In the genomic region with DNA sequence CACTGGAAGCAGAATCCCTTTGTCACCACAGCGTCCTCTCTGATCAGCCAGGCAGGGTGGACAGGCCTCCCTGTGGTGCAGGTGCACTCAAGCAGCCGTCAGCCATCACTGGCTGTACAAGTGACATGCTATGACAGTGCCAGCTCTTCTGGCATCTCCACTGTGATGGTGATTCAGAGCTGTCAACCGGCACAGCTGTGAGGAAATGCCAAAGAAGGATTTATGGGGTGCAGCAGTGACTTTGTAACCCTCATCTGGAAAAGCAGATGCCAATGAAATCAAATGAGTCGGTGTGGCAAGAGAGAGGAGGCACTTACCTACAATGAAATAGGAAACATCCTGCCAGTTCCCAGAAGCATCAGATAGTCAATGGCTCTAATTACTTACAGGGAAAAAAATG, we compare ENCODE assay signal across 11 mouse cellular contexts.
DNase-seq lines count a peak whose midpoint lies in the region; ATAC-seq and TF ChIP-seq lines count a peak whose summit lies in the region.
"Had no signal": no experiment of that assay in that cellular context is flagged by ENCODE, and none has a peak within 500 bp of the region (broad histone marks: within the 10 kb centered on the region; RNA-seq: fewer than 3 reads in every experiment).

No protein-coding gene starts in this region.

- ATAC-seq in neural tube, embryonic 13.5 days (ENCODE audit: low read depth): peak; percentile 43; the same call in 1 of the 2 replicates
- ATAC-seq in intestine, postnatal 0 days: no peak
- ATAC-seq: forebrain, embryonic 16.5 days; inflammation-experienced regulatory T-cells, adult 6 months had no signal

- H3K4me1 ChIP-seq in neural tube, embryonic 13.5 days (replicated peaks): no peaks in the 10 kb centered on the region
- no peaks in the 10 kb centered on the region for H3K4me1 ChIP-seq in intestine, postnatal 0 days (replicated peaks; ENCODE audit: control insufficient read depth, insufficient read depth, low read length)

- H3K9ac ChIP-seq in neural tube, embryonic 13.5 days: no peak overlapping the region
- no peak overlapping the region for H3K9ac ChIP-seq in intestine, postnatal 0 days (ENCODE audit: low read depth, low read length)

- no peak overlapping the region for H3K27ac ChIP-seq in neural tube, embryonic 13.5 days (replicated peaks)
- H3K27ac ChIP-seq in intestine, postnatal 0 days (ENCODE audit: low read depth, low read length): no peak overlapping the region

- no peaks in the 10 kb centered on the region for H3K36me3 ChIP-seq in neural tube, embryonic 13.5 days
- H3K36me3 ChIP-seq in intestine, postnatal 0 days (ENCODE audit: control insufficient read depth, insufficient read depth): no peaks in the 10 kb centered on the region

- no peaks in the 10 kb centered on the region for H3K27me3 ChIP-seq in neural tube, embryonic 13.5 days
- H3K27me3 ChIP-seq in intestine, postnatal 0 days (replicated peaks; ENCODE audit: control insufficient read depth, insufficient read depth, low read length): no peaks in the 10 kb centered on the region

- no peaks in the 10 kb centered on the region for H3K9me3 ChIP-seq in neural tube, embryonic 13.5 days
- H3K9me3 ChIP-seq in intestine, postnatal 0 days (ENCODE audit: control insufficient read depth): no peaks in the 10 kb centered on the region

- no peak overlapping the region for H3K4me3 ChIP-seq in neural tube, embryonic 13.5 days
- no peak overlapping the region for H3K4me3 ChIP-seq in intestine, postnatal 0 days (ENCODE audit: low read depth, low read length)

- no peak for TF ChIP-seq CTCF in intestine, postnatal 0 days (IDR thresholded peaks at IDR 0.05; ENCODE audit: low read depth)

- DNase-seq in heart, adult 9 months (ENCODE audit: low spot score in 2 of 2): peak; percentile 12 to 23
- no peak for DNase-seq in heart, adult 8-10 months (ENCODE audit: low spot score)
- no peak for DNase-seq in neural tube, embryonic 10.5 days (ENCODE audit: extremely low spot score, low spot score)
- DNase-seq in brain, adult 2 months (ENCODE audit: low read depth, low spot score): peak; percentile 27
- peak; percentile 72 for DNase-seq in skeletal muscle tissue, adult 2 months (ENCODE audit: low read depth, low spot score)
- DNase-seq: kidney, postnatal 10 days; thymus, adult 18-20 months had no signal

- 44% methylated on average over 4 of the region's 4 CpGs for WGBS in neural tube, embryonic 13.5 days
- 77% methylated on average over 4 of the region's 4 CpGs for WGBS in intestine, postnatal 0 days

- H3K4me2 ChIP-seq in neural tube, embryonic 13.5 days: no peak overlapping the region
- no peak overlapping the region for H3K4me2 ChIP-seq in intestine, postnatal 0 days (replicated peaks; ENCODE audit: low read depth)

Comparison
In these comparisons a context has a peak if more than half of its experiments do, and no peak if none do; other contexts are left out.
1. DNase-seq: peak in heart, adult 9 months (2 of 2), brain, adult 2 months (single experiment) and skeletal muscle tissue, adult 2 months (single experiment); none in heart, adult 8-10 months (single experiment) and neural tube, embryonic 10.5 days (single experiment).